Mouse (Mus musculus) intestine, postnatal 0 days (tissue): ENCODE measurements around the gene Pgap2. TPM values are rescaled to one million over a fixed set of nuclear protein-coding genes. Genes with fewer than 3 reads are reported as not detected.

ENCODE experiments used
- ATAC-seq: fragments of 200-750 bp; cut with Nextera tagmentation; 2 replicates; pipeline ENCODE4 v1.8.0; 2017; ENCODE audit warnings: mild to moderate bottlenecking, moderate TSS enrichment, moderate library complexity
- H3K27ac ChIP-seq: fragments of 300-500 bp; sonication (generic); 2 replicates; pipeline ENCODE4 v1.5.1; 2014; ENCODE audit warnings: mild to moderate bottlenecking, low read depth, low read length, moderate library complexity
- H3K27me3 ChIP-seq: fragments of 300-500 bp; sonication (generic); replicated peaks from 2 replicates; pipeline ENCODE4 v1.6.1; 2014; ENCODE audit warnings: low read length, mixed read lengths; ENCODE audit not compliant: control insufficient read depth, insufficient read depth
- H3K36me3 ChIP-seq: fragments of 300-500 bp; sonication (generic); 2 replicates; pipeline ENCODE4 v1.6.1; 2014; ENCODE audit warnings: mild to moderate bottlenecking, moderate library complexity; ENCODE audit not compliant: control insufficient read depth, insufficient read depth
- H3K4me1 ChIP-seq: fragments of 300-500 bp; sonication (generic); replicated peaks from 2 replicates; pipeline ENCODE4 v1.6.1; 2014; ENCODE audit warnings: antibody characterized with exemption, low read length, mixed read lengths; ENCODE audit not compliant: control insufficient read depth, insufficient read depth
- H3K4me2 ChIP-seq: fragments of 300-500 bp; sonication (generic); replicated peaks from 2 replicates; pipeline ENCODE4 v1.6.1; 2014; ENCODE audit warnings: low read depth, mild to moderate bottlenecking, moderate library complexity
- H3K4me3 ChIP-seq: fragments of 300-500 bp; sonication (generic); 2 replicates; pipeline ENCODE4 v1.5.1; 2014; ENCODE audit warnings: low read depth, low read length
- H3K9ac ChIP-seq: fragments of 300-500 bp; sonication (generic); 2 replicates; pipeline ENCODE4 v1.6.1; 2014; ENCODE audit warnings: mild to moderate bottlenecking, low read depth, low read length
- H3K9me3 ChIP-seq: fragments of 300-500 bp; sonication (generic); 2 replicates; pipeline ENCODE4 v1.6.1; 2016; ENCODE audit warnings: mixed run types; ENCODE audit not compliant: control insufficient read depth
- CTCF ChIP-seq: sonication (generic); IDR thresholded peaks from 2 replicates; pipeline ENCODE4 v1.5.1; 2016; ENCODE audit warnings: low read depth, mild to moderate bottlenecking, control low read depth, antibody characterized with exemption, moderate library complexity
- WGBS: fragments of 180-500 bp; shearing (Covaris S2); extraction: QIAGEN DNeasy Blood & Tissue Kit; methylation state at CpG from one replicate; pipeline ENCODE4 v1.1.7; 2014; 5-methylcytosine and 5-hydroxymethylcytosine counted together
- polyA plus RNA-seq: library from polyadenylated mRNA; unstranded; fragments of >200 nt; fragmentation: Nextera tagmentation; extraction: Ambion mirVana; gene quantifications from 2 replicates; pipeline ENCODE4 v1.2.1, GENCODE M21; 2015

The Pgap2 gene
- polyA plus RNA-seq, 1 experiment from 2014 or later: 35.0 TPM

- WGBS: 73% methylated on average over 3 of the region's 3 CpGs
- Histone ChIP-seq H3K27ac (no peak overlapping the region), H3K4me1 (no peaks in the 10 kb centered on the region; the same call in 1 of the 2 replicates), H3K4me3 (no peak overlapping the region), H3K36me3 (no peaks in the 10 kb centered on the region), H3K4me2 (no peak overlapping the region), H3K27me3 (no peaks in the 10 kb centered on the region), H3K9me3 (no peaks in the 10 kb centered on the region), H3K9ac (no peak overlapping the region)
- no peak for TF ChIP-seq CTCF
- no peak for ATAC-seq
Observed at GRCm38 (mm10) chr7:102204296-102204857, 5.6 kb upstream of the Pgap2 start.

GRCm38 (mm10) chr7:102205646-102206045 lies 4.4 kb upstream of the Pgap2 start:
- no peaks in the 10 kb centered on the region for H3K9me3 ChIP-seq
- H3K36me3 ChIP-seq: no peaks in the 10 kb centered on the region
- no peaks in the 10 kb centered on the region for H3K27me3 ChIP-seq
- no peak overlapping the region for H3K4me3 ChIP-seq
- no peak for ATAC-seq
- TF ChIP-seq CTCF: 0 out of 2 replicates have a peak, but pooled peaks have one; percentile 20
- no peak overlapping the region for H3K4me2 ChIP-seq
- no peaks in the 10 kb centered on the region; the same call in 1 of the 2 replicates for H3K4me1 ChIP-seq
- no peak overlapping the region for H3K27ac ChIP-seq
- WGBS: 37% methylated on average over 1 of the region's 1 CpGs
- H3K9ac ChIP-seq: no peak overlapping the region

DNA sequence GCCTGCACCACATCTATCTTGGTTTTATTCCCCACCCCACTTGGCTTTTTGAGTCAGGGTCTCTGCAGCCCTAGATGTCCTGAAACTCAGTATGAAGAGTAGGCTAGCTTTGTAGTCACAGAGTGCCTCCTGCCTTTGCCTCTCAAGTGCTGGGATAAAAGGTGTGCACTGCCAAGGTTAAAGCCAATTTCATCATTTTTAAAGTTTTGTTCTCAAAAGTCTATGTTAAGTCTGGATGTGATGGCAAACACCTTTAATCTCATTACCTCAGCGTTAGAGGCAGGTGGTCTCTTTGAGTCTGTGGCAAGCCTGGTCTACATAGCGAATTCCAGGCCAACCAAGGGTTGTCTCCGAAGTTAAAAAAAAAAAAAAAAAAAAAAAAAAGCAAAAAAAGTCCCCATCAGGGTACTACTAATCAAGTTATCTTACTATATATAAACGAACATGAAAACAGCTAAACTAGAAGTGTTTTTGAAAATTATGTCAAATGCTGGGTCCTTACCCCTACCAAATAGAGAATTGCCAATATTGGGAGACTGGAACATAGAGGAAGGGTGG lies 1.1 kb upstream of the Pgap2 start:
- H3K36me3 ChIP-seq: no peaks in the 10 kb centered on the region
- no peaks in the 10 kb centered on the region for H3K9me3 ChIP-seq
- H3K27ac ChIP-seq: 0 out of 2 replicates have a peak overlapping the region, but pooled peaks have one; percentile 93
- peak overlapping the region; percentile 64; the same call in 1 of the 2 replicates for H3K9ac ChIP-seq
- TF ChIP-seq CTCF: no peak
- H3K4me2 ChIP-seq: peak overlapping the region; percentile 71
- peak overlapping the region; percentile 61 for H3K4me3 ChIP-seq
- no peaks in the 10 kb centered on the region; the same call in 1 of the 2 replicates for H3K4me1 ChIP-seq
- no peaks in the 10 kb centered on the region for H3K27me3 ChIP-seq
- ATAC-seq: no peak
- 37% methylated on average over 4 of the region's 4 CpGs for WGBS

- no peaks in the 10 kb centered on the region for H3K9me3 ChIP-seq
- H3K27ac ChIP-seq: peak overlapping the region; percentile 93
- no peaks in the 10 kb centered on the region for H3K27me3 ChIP-seq
- TF ChIP-seq CTCF: peak; percentile 42
- H3K4me2 ChIP-seq: peak overlapping the region; percentile 76
- H3K4me1 ChIP-seq: no peaks in the 10 kb centered on the region; the same call in 1 of the 2 replicates
- no peak for ATAC-seq
- no peaks in the 10 kb centered on the region for H3K36me3 ChIP-seq
- H3K4me3 ChIP-seq: peak overlapping the region; percentile 61
- 41% methylated on average over 3 of the region's 3 CpGs for WGBS
- peak overlapping the region; percentile 54; the same call in 1 of the 2 replicates for H3K9ac ChIP-seq
Observed at GRCm38 (mm10) chr7:102211071-102211470, 1.1 kb downstream of the Pgap2 start.

GRCm38 (mm10) chr7:102221899-102222298 lies 11.9 kb downstream of the Pgap2 start:
- no peak for TF ChIP-seq CTCF
- no peak for ATAC-seq
- H3K4me2 ChIP-seq: peak overlapping the region; percentile 98

GRCm38 (mm10) chr7:102222336-102222735 lies 12.3 kb downstream of the Pgap2 start:
- peak; percentile 71 for TF ChIP-seq CTCF
- WGBS: 3% methylated on average over 8 of the region's 13 CpGs
- no peaks in the 10 kb centered on the region for H3K4me1 ChIP-seq
- H3K27me3 ChIP-seq: no peaks in the 10 kb centered on the region
- H3K4me2 ChIP-seq: peak overlapping the region; percentile 98
- H3K4me3 ChIP-seq: peak overlapping the region; percentile 71
- no peak overlapping the region for H3K27ac ChIP-seq
- 0 out of 2 replicates have a peak, but pooled peaks cover 10% of the 10 kb centered on the region for H3K36me3 ChIP-seq
- no peaks in the 10 kb centered on the region for H3K9me3 ChIP-seq
- no peak for ATAC-seq
- peak overlapping the region; percentile 64 for H3K9ac ChIP-seq

More at GRCm38 (mm10) chr7:102221899-102222298, 11.9 kb downstream of the Pgap2 start:
- Histone ChIP-seq H3K9me3 (no peaks in the 10 kb centered on the region), H3K36me3 (0 out of 2 replicates have a peak, but pooled peaks cover 10% of the 10 kb centered on the region), H3K9ac (no peak overlapping the region), H3K4me3 (no peak overlapping the region), H3K27me3 (no peaks in the 10 kb centered on the region), H3K4me1 (no peaks in the 10 kb centered on the region), H3K27ac (no peak overlapping the region)
- 28% methylated on average over 1 of the region's 1 CpGs for WGBS
